Mouse (Mus musculus) cerebellum, postnatal 10 days (tissue): Measurements from ENCODE around the gene Ceacam2.
"Not testable (repeated sequence)": the region's sequence is repeated elsewhere in the genome, so short reads cannot be mapped to it uniquely, and the experiment has no call there.

ENCODE experiments used
- DNase-seq, 2 experiments: peaks; one replicate each; pipeline ENCODE4 v3.0.0; 2021; ENCODE audit warnings: mixed read lengths in 2 of 2

The Ceacam2 gene

GRCm38 (mm10) chr7:25539376-25539907 lies at the start of gene Ceacam2:
Gene Ceacam2, minus strand, starts transcription at chr7:25539857.
- not testable (repeated sequence) for DNase-seq

DNA sequence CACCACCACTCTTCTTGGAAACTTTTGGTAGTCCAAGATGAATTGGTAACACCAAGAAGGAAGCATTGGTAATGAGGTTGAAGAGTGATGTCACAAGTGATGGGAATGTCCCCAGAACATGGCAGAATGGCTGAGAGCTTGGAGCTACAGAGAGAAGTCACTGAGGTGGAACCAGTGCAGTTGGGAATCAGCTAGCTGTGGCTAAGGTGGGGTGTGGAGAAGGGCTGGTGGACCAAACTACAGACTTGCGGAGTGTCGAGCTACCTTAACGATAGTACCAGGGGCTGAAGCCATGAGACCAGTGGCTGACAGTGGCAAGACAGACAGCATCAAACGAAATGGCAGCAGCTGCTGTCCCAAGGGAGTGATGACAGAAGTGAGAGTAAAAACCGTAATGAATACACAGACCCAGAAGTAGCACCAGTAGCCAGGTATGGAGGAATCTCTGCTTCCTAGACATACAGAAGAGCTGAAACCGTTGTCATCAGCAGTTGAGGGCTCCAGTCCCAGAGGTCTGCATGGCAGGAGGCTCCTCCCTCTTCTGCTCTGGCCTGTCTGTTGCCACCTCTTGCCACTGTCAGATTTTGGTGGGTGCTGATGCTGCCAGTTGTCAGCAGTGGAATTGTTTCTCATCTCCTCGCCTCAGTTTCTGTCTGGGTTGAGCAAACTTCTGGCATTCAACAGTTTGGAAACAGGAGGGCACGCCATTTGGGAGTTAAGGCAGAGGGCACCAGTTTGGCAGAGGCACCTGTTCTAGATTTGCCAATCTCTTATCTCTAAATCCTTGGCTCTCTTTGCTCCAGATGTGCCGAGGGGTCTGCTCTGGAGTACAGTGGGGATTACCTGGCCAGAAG lies 45.9 kb upstream of the Ceacam2 start:
- DNase-seq = no peak

- DNase-seq = no peak
Measured at GRCm38 (mm10) chr7:25584651-25585050, 45.0 kb upstream of the Ceacam2 start.

GRCm38 (mm10) chr7:25582301-25582810 lies 42.7 kb upstream of the Ceacam2 start:
- DNase-seq = no peak

- DNase-seq = no peak
Measured at GRCm38 (mm10) chr7:25579441-25579840, 39.8 kb upstream of the Ceacam2 start.

- DNase-seq = not testable (repeated sequence)
Measured at GRCm38 (mm10) chr7:25576793-25577437, 37.3 kb upstream of the Ceacam2 start.

DNA sequence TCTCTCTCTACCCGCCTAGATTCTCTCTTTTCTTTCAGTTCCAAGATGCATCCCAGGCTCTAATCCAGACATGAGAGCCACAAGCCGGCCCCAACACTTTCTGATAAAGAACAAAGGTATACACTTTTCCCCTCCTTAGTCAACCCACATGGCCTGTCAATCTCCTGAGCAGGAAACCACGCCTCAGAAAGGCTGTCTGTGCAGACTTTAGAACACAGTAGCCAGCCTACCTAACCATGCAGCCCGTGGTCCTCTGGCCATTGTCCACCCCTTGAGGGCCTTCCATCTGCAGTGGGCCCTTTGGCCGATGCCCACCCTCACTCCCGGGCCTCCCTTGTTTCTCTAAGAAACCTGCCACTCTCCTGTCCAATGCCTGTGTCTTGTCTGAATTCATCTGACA lies 36.7 kb upstream of the Ceacam2 start:
- DNase-seq = not testable (repeated sequence)

DNA sequence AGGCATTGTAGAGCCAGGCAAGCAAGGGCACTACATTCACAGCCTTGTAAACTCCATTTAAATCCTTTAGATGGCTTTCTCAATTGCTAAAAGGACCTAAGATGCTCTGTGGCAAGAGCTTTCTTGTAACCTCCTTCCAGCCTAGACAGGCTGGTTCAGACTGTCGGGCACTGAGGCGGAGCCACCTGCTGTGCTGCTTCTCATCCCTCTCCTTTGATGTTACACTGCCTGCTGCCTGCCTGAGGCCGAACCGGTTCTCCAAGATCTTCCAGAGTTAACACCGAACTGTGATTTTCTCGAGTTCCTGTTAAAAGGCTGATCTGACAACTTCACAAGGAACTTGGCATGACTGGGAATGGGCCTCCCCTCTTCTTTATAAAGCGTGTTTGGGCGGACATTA lies 36.2 kb upstream of the Ceacam2 start:
- DNase-seq = no peak

- no peak for DNase-seq
Measured at GRCm38 (mm10) chr7:25575105-25575504, 35.4 kb upstream of the Ceacam2 start.

GRCm38 (mm10) chr7:25573806-25574205 lies 34.1 kb upstream of the Ceacam2 start:
- DNase-seq = not testable (repeated sequence)

GRCm38 (mm10) chr7:25568721-25569120 lies 29.1 kb upstream of the Ceacam2 start:
- no peak for DNase-seq

DNA sequence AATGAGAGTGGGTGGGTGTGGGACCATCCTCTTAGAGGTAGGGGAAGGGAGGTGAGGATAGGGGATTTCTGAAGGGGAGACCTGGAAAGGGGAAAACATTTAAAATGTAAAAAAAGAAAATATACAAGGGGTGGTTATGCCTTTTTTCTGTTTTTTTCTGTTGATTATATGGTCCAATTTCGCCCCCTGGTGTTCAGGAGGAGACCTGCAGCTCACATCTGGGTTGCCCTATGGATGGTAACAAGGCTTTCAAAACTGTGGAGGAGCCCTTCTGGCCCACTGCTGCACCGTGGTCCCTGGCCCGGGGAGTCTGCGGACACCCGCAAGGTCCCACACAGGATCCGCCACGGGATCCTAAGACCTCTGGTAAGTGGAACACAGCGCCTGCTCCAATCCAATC lies 1.8 kb upstream of the Ceacam2 start:
- DNase-seq = peak; percentile 14 to 33

DNA sequence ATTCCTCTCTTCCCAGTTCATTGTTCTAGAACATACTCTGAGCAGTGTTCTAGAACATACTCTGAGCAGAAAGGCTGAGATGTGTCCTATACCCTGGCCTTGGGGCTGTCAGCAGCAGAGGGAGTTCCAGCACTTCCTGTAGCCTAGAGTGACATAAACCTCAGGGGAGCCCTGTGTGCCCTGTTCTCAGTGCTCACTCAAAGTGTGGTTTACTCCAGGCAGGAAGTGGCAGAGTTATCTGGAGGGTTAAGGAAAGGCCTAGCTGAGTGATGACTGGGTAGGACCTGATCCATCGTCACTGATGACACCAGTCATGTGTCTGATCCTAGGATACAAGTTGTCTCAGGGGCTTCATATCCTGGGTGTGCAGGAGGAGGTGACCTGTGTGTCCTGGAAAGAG lies 297 bp upstream of the Ceacam2 start:
- not testable (repeated sequence) for DNase-seq

- no peak for DNase-seq
Measured at GRCm38 (mm10) chr7:25530837-25531236, 8.8 kb downstream of the Ceacam2 start.

DNA sequence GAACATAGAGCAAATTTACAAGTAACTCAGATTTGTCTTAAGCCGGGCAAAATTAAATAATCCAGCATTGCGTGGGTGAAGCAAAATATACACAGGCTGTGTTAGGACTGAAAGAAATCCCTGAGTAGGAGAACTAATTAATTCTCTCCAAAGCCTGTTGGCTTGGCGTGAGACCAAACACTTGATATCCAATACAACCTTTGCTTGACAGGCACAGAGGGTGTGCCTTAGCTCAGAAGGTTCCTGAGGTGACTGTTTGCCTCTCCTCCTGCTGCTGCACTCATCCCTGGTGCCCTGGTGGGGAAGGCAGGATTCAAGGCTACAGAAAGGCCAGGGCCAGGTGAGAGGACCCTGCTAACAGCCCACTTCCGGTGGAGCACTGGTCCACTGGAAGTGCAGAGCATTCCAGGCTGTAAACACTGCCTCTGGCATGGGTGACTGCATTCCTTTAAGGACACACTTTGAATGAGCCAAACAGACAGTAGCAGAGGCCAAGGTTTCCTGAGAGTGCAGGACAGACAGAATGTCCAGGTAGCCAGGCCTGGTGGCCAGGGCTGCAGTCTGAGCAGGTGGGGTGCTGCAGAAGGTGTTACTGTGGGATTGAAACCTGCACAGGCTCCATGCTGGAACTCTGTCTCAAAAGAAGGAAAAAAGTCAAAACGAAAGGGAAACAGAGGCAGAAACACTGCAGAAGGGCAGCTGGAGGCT lies 23.4 kb downstream of the Ceacam2 start:
- DNase-seq = not testable (repeated sequence)

DNA sequence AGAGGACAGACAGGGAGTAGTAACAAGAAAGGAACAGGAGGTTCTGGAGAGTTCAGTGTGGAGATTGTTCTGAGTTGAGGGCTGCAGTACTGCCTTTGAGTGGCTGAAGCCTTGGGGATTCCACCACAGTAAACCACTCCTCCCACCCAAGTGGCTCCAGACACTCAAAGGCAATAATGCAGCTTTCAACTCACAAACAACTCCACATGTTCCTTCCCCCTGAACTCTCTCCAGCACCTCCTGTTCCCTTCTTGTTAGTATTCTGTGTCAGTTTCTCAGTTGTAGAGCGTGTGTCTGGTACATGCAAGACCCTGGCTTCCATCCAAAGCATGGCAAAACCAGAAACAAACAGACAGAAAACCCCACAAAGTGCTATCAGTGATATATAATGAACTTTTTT lies 24.0 kb downstream of the Ceacam2 start:
- peak in 1 of 2 experiments; percentile 11 for DNase-seq

DNA sequence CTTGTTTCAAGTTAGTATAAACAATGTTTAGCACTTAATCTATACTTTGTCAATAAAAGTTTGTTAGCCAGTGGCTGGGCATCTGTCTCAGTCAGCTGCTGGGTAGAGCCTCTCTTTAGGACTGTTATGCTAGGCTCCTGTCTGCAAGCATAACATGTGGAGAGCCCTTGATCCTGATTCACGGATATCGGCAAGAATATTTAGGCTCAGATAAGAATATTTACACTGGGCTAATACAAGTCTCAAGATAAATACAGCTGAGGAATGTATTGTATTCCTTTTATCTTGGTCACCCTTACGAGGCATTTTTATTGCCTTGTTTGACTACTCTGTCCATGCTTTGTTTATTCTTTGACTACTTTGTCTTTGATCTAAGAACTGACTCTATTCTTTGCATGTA lies 29.7 kb downstream of the Ceacam2 start:
- DNase-seq = no peak

DNA sequence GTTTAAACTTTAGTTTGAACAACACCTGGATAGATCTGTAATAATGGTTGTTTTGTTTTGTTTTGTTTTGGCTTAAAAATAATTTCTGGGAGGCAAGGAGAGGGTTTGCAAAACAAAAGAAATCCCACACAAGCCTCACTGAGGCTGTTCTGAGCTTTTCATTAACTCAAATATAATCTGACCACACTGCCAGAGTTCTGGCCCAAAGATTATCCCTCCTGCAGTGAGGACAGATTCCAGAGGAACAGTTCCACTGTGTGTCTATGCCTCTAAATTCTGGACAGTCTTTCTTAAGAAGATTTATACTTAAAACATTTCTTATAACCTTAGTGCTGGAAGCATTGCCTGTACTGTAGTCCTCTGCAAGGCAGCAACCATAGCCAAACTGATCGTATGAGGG lies 45.0 kb downstream of the Ceacam2 start:
- DNase-seq = no peak

DNA sequence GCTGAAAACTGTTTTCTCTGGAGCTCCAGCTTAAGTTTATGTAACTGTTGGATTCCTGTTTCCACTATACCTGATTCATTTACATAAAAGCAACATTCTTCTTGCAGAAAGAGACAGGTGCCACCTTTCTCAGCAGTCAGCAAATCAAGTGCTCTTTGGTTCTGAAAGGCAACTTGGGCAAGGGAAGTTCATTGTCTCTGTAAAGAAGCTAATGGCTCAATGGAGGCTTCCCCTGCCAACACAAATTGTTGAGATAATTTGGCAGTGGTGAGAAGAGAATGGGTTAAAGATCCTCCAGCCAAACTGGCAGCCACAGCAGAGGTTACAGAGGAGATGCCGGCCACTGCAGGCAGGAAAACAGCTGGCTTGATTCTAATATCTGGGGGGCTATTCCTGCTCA lies 49.0 kb downstream of the Ceacam2 start:
- not testable (repeated sequence) for DNase-seq

GRCm38 (mm10) chr7:25489382-25489781 lies 50.3 kb downstream of the Ceacam2 start:
- not testable (repeated sequence) for DNase-seq

DNA sequence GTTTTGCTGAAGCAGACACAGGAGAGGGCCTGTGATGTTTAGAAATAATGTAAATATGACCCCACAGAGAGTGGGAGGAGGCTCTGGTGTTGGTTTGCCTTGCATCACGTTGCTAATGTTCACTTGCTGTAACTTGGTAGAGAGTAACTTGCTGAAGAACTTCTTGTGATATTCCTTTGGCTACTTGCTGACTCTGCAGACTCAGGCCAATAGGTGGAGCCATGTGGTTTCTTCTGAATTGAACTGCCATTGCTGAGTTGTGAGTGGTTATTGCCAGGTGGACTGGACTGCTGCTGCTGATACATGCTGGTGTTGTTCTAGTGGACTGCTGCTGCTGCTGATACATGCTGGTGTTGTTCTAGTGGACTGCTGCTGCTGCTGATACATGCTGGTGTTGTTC lies 53.5 kb downstream of the Ceacam2 start:
- DNase-seq = peak; percentile 64 to 67

DNA sequence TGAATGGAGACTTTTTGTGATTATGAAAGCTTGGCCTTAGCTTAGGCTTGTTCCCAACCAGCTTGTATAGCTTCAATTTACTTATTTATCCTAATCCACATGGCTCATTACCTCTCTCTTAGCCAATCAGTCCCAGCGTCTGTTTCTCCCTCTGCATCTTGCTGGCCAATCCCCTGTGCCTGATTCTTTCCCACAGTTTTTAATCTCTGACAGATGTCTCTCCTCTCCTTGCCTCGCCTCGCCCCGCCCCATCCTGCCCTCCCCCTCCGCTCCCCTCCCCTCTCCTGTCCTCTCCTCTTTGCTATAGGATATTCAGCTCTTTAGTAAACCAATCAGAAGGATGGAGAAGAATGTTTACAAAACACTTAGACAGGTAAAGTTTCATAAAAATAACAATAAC lies 54.6 kb downstream of the Ceacam2 start:
- DNase-seq = peak in 1 of 2 experiments; percentile 16

- DNase-seq = no peak
Measured at GRCm38 (mm10) chr7:25483133-25483735, 56.4 kb downstream of the Ceacam2 start.
